Mouse (Mus musculus): Measurements from ENCODE around the gene Rnase12.
"Not testable (repeated sequence)": the region's sequence is repeated elsewhere in the genome, so short reads cannot be mapped to it uniquely, and the experiment has no call there.

DNA sequence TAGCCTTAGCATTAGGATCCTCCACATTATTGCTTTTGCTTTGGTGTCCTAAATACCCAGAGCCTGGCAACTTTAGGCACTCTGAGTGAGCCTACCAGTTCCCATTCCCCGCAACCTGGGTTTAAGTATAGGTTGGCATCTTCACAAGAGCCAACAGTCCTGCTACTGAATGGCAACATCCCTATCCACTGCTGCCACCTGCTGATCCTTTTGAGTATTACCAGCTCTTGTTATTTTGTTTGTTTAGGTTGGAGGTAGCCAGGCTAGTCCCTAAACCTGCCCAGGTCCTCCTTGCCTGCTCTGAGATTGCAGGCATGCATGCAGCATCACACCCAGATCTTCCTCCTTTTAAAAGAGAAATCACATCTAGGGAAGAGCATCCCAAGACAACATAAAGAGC lies 40.8 kb upstream of the Rnase12 start:
- TF ChIP-seq CTCF (IDR thresholded peaks at IDR 0.05; ENCODE audit: low read depth): peak; percentile 79
- not testable (repeated sequence) for TF ChIP-seq EP300 (IDR thresholded peaks at IDR 0.05; ENCODE audit: low read depth)
